Mouse (Mus musculus) c-Kit-negative CD71-positive TER-119-positive erythroid progenitor cells, embryonic 14.5 days (primary cell): ENCODE results near the gene Platr17.
"Not testable (repeated sequence)": the region's sequence is repeated elsewhere in the genome, so short reads cannot be mapped to it uniquely, and the experiment has no call there.

Source experiments
- DNase-seq: peaks from one replicate; pipeline ENCODE4 v3.0.0-alpha.2; 2013; ENCODE audit warnings: low read depth, low spot score

Gene Platr17

GRCm38 (mm10) chr17:33904835-33905234 lies at the start of gene Platr17:
Gene Platr17 (plus strand): TSS chr17:33905135.
- DNase-seq: not testable (repeated sequence)

- DNase-seq: no peak
Measured at GRCm38 (mm10) chr17:33857816-33858215, 47.1 kb upstream of the Platr17 start.

- DNase-seq: peak; percentile 36
Measured at GRCm38 (mm10) chr17:33865330-33866030, 39.5 kb upstream of the Platr17 start.

- not testable (repeated sequence) for DNase-seq
Measured at GRCm38 (mm10) chr17:33873537-33873936, 31.4 kb upstream of the Platr17 start, which contains the start of gene Gm7029. Gene Gm7029 (plus strand): TSS chr17:33873837.

GRCm38 (mm10) chr17:33874411-33874810 lies 30.5 kb upstream of the Platr17 start:
- no peak for DNase-seq

- DNase-seq: not testable (repeated sequence)
Measured at GRCm38 (mm10) chr17:33875797-33876196, 29.1 kb upstream of the Platr17 start.

GRCm38 (mm10) chr17:33884320-33884719 lies 20.6 kb upstream of the Platr17 start:
- not testable (repeated sequence) for DNase-seq

- DNase-seq: not testable (repeated sequence)
Measured at GRCm38 (mm10) chr17:33887802-33888201, 17.1 kb upstream of the Platr17 start.

- DNase-seq: not testable (repeated sequence)
Measured at GRCm38 (mm10) chr17:33888230-33888629, 16.7 kb upstream of the Platr17 start.

GRCm38 (mm10) chr17:33889941-33890532 lies 14.9 kb upstream of the Platr17 start:
- DNase-seq: not testable (repeated sequence)

GRCm38 (mm10) chr17:33890533-33891059 lies 14.3 kb upstream of the Platr17 start, which contains the start of gene Kifc1:
Gene Kifc1 (minus strand): TSS chr17:33890661.
- peak; percentile 98 for DNase-seq

GRCm38 (mm10) chr17:33891357-33891756 lies 13.6 kb upstream of the Platr17 start:
- no peak for DNase-seq

GRCm38 (mm10) chr17:33891892-33892291 lies 13.0 kb upstream of the Platr17 start:
- DNase-seq: not testable (repeated sequence)

GRCm38 (mm10) chr17:33892429-33892828 lies 12.5 kb upstream of the Platr17 start:
- no peak for DNase-seq

- DNase-seq: not testable (repeated sequence)
Measured at GRCm38 (mm10) chr17:33893011-33893410, 11.9 kb upstream of the Platr17 start.

- peak; percentile 75 for DNase-seq
Measured at GRCm38 (mm10) chr17:33897114-33897794, 7.7 kb upstream of the Platr17 start.

GRCm38 (mm10) chr17:33898193-33898592 lies 6.7 kb upstream of the Platr17 start:
- not testable (repeated sequence) for DNase-seq

GRCm38 (mm10) chr17:33899642-33900041 lies 5.3 kb upstream of the Platr17 start:
- peak; percentile 49 for DNase-seq

GRCm38 (mm10) chr17:33900281-33900988 lies 4.5 kb upstream of the Platr17 start:
- DNase-seq: no peak

GRCm38 (mm10) chr17:33900989-33901314 lies 4.0 kb upstream of the Platr17 start:
- DNase-seq: no peak

- no peak for DNase-seq
Measured at GRCm38 (mm10) chr17:33901653-33902052, 3.3 kb upstream of the Platr17 start.

- DNase-seq: no peak
Measured at GRCm38 (mm10) chr17:33902079-33902478, 2.9 kb upstream of the Platr17 start.
